Mouse (Mus musculus): ENCODE measurements around the gene Hnf1b. TPM values are rescaled to one million over a fixed set of nuclear protein-coding genes. Genes with fewer than 3 reads are reported as not detected.

Hnf1b gene
- polyA plus RNA-seq, 1 experiment from 2014 or later: 9.5 TPM

- ATAC-seq (ENCODE audit: borderline replicate concordance, extremely low read depth, low FRiP score, low TSS enrichment): no peak
Measured at GRCm38 (mm10) chr11:83881438-83881837, 31.6 kb downstream of the Hnf1b start.

DNA sequence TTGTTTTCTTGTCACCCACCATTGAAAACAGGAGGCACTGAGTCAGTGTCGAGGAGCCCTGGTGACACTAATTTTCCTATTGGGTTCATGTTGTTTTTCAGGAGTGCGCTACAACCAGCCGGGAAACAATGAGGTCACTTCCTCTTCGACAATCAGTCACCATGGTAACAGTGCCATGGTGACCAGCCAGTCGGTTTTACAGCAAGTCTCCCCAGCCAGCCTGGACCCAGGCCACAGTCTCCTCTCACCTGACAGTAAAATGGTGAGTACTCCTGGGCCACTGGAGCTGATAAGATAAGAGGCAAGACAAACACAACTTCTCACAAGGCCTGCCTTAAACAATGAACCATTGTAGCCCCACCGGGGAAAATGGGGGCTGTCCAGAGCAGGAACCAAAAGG lies 32.7 kb downstream of the Hnf1b start:
- H3K4me1 ChIP-seq: peaks cover 33% of the 10 kb centered on the region
- no peaks in the 10 kb centered on the region for H3K27me3 ChIP-seq
- H3K36me3 ChIP-seq: no peaks in the 10 kb centered on the region
- no peak overlapping the region for H3K9ac ChIP-seq
- 25% methylated on average over 6 of the region's 6 CpGs for WGBS
- no peak overlapping the region for H3K4me2 ChIP-seq
- no peak overlapping the region for H3K4me3 ChIP-seq
- peak overlapping the region; percentile 80 for H3K27ac ChIP-seq
- ATAC-seq (ENCODE audit: borderline replicate concordance, extremely low read depth, low FRiP score, low TSS enrichment): peak; percentile 75
- H3K9me3 ChIP-seq: no peaks in the 10 kb centered on the region

More at GRCm38 (mm10) chr11:83881438-83881837, 31.6 kb downstream of the Hnf1b start:
- WGBS: 68% methylated on average over 5 of the region's 5 CpGs
- peaks cover 38% of the 10 kb centered on the region for H3K4me1 ChIP-seq
- H3K4me3 ChIP-seq: no peak overlapping the region
- 0 out of 2 replicates have a peak overlapping the region, but pooled peaks have one; percentile 20 for H3K27ac ChIP-seq
- H3K4me2 ChIP-seq: no peak overlapping the region
- H3K9ac ChIP-seq: no peak overlapping the region
- no peaks in the 10 kb centered on the region for H3K36me3 ChIP-seq
- H3K9me3 ChIP-seq: no peaks in the 10 kb centered on the region
- no peaks in the 10 kb centered on the region for H3K27me3 ChIP-seq

DNA sequence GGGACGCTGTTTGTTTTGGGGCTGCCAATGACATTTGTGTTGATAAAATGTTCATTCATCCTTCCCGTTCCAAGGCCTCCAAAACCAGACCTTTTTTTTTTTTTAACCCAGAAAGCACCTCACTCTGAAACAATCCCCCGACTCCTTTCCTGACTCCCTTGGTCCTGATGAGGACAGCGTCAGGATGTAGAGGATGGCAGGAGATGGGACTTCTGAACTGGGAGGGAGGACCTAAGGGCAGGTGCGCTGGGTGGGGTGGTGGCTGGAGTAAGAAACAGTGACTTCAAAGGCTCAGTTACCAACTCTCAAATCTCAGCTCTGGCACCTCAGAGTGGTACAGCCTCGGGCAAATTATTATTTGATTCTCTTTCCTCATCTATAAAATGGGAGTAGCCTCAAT lies 33.2 kb downstream of the Hnf1b start:
- Histone ChIP-seq H3K4me2 (no peak overlapping the region), H3K9ac (no peak overlapping the region), H3K9me3 (no peaks in the 10 kb centered on the region), H3K27ac (peak overlapping the region; percentile 80), H3K4me3 (no peak overlapping the region), H3K27me3 (no peaks in the 10 kb centered on the region), H3K4me1 (peaks cover 28% of the 10 kb centered on the region), H3K36me3 (no peaks in the 10 kb centered on the region)
- WGBS: 33% methylated on average over 6 of the region's 6 CpGs
- no peak for ATAC-seq (ENCODE audit: borderline replicate concordance, extremely low read depth, low FRiP score, low TSS enrichment)

- H3K27me3 ChIP-seq: no peaks in the 10 kb centered on the region
- H3K9ac ChIP-seq: no peak overlapping the region
- H3K36me3 ChIP-seq: no peaks in the 10 kb centered on the region
- no peaks in the 10 kb centered on the region for H3K9me3 ChIP-seq
- H3K4me1 ChIP-seq: peaks cover 22% of the 10 kb centered on the region
- no peak overlapping the region for H3K4me3 ChIP-seq
- ATAC-seq (ENCODE audit: borderline replicate concordance, extremely low read depth, low FRiP score, low TSS enrichment): no peak
- 57% methylated on average over 9 of the region's 9 CpGs for WGBS
- H3K4me2 ChIP-seq: no peak overlapping the region
- peak overlapping the region; percentile 80 for H3K27ac ChIP-seq
Measured at GRCm38 (mm10) chr11:83883812-83884211, 33.9 kb downstream of the Hnf1b start.

DNA sequence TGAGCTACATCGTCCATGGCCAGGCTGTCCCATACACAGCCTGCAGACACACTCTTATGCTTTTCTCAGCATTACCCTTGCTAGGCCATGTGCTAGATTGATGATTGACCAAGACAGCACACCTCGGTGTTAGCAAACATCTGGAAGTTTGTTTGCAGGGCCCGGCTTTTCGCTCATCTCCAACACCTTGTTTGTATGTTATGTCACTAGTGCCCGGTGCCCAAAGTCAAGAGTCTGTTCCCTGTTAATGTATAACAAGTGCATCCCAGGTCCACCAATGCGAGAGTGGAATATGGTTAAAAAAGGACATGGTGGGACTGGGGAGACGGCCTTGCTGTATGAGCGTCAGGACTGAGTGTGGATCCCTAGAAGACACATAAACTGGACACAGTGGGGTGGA lies 35.3 kb downstream of the Hnf1b start:
- WGBS: 58% methylated on average over 8 of the region's 8 CpGs
- no peak overlapping the region for H3K4me2 ChIP-seq

DNA sequence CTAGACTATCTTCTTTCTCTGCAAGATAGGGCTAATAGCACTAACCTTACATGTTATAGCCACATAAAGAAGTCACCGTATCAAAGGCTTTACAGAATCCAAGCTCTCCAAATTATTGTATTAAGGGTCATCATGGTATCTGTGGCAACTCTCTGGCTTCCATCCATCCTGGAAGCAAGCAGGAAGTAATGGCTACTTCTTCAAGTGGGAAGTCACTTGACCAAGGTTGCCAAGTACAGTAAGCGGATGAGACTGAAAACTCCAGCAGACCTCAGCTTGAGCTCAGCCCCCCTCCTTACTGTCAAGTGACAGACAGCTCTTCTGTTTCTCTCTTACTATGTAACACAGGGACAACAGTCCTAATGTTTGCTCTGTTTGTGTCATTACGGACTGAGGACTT lies 36.9 kb downstream of the Hnf1b start:
- H3K27ac ChIP-seq: 0 out of 2 replicates have a peak overlapping the region, but pooled peaks have one; percentile 26
- H3K9me3 ChIP-seq: no peaks in the 10 kb centered on the region
- 0 out of 2 replicates have a peak, but pooled peaks cover 12% of the 10 kb centered on the region for H3K4me1 ChIP-seq
- H3K4me2 ChIP-seq: no peak overlapping the region
- no peaks in the 10 kb centered on the region for H3K27me3 ChIP-seq
- H3K4me3 ChIP-seq: no peak overlapping the region
- no peaks in the 10 kb centered on the region for H3K36me3 ChIP-seq
- H3K9ac ChIP-seq: no peak overlapping the region
- no peak for ATAC-seq (ENCODE audit: borderline replicate concordance, extremely low read depth, low FRiP score, low TSS enrichment)
- WGBS: 53% methylated on average over 3 of the region's 3 CpGs

More for the DNA sequence above, 35.3 kb downstream of the Hnf1b start:
- Histone ChIP-seq H3K27me3 (no peaks in the 10 kb centered on the region), H3K9ac (no peak overlapping the region), H3K4me1 (0 out of 2 replicates have a peak, but pooled peaks cover 12% of the 10 kb centered on the region), H3K9me3 (no peaks in the 10 kb centered on the region), H3K4me3 (no peak overlapping the region), H3K27ac (no peak overlapping the region), H3K36me3 (no peaks in the 10 kb centered on the region)
- no peak for ATAC-seq (ENCODE audit: borderline replicate concordance, extremely low read depth, low FRiP score, low TSS enrichment)

DNA sequence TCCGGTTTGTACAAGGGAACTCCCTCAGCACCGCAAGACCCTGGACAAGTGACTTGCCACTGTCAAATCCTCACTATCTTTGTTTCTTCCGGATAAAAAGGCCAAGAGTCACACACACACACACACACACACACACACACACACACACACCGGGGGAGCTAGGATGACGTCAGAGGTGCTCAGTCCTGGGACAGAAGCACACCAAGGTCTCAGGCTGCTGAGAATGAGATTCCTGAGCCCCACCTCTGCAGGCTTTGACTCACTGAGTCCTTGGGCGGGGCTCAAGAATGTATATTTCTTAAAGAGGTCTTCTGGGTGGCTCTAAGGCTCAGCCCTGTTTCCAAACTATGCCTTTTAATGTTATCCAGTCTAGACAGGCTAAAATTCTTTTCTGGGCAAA lies 41.5 kb downstream of the Hnf1b start:
- WGBS: 14% methylated on average over 6 of the region's 6 CpGs
- Histone ChIP-seq H3K27me3 (no peaks in the 10 kb centered on the region), H3K27ac (peak overlapping the region; percentile 77), H3K9ac (no peak overlapping the region), H3K4me3 (no peak overlapping the region), H3K36me3 (no peaks in the 10 kb centered on the region), H3K9me3 (no peaks in the 10 kb centered on the region), H3K4me1 (peaks cover 17% of the 10 kb centered on the region), H3K4me2 (no peak overlapping the region)
- ATAC-seq (ENCODE audit: borderline replicate concordance, extremely low read depth, low FRiP score, low TSS enrichment): peak; percentile 71

DNA sequence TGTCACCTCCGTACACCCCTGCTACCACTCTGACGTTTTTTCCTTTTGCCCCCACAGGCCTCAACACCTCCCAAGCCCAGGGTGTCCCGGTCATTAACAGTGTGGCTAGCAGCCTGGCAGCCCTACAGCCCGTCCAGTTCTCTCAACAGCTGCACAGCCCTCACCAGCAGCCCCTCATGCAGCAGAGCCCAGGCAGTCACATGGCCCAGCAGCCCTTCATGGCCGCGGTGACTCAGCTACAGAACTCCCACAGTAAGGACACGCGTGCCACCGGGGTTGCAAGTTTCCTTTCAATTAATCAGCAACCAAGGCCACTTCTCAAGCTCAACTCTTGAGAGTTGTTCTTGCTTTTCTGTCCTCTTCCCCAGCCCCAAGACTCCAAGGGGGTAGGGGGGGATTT lies 43.5 kb downstream of the Hnf1b start:
- 57% methylated on average over 9 of the region's 9 CpGs for WGBS
- Histone ChIP-seq H3K27ac (no peak overlapping the region), H3K27me3 (no peaks in the 10 kb centered on the region), H3K4me2 (no peak overlapping the region), H3K4me3 (no peak overlapping the region), H3K9me3 (no peaks in the 10 kb centered on the region), H3K36me3 (no peaks in the 10 kb centered on the region), H3K4me1 (peaks cover 16% of the 10 kb centered on the region), H3K9ac (no peak overlapping the region)
- ATAC-seq (ENCODE audit: borderline replicate concordance, extremely low read depth, low FRiP score, low TSS enrichment): no peak; the same call in 1 of the 2 replicates

DNA sequence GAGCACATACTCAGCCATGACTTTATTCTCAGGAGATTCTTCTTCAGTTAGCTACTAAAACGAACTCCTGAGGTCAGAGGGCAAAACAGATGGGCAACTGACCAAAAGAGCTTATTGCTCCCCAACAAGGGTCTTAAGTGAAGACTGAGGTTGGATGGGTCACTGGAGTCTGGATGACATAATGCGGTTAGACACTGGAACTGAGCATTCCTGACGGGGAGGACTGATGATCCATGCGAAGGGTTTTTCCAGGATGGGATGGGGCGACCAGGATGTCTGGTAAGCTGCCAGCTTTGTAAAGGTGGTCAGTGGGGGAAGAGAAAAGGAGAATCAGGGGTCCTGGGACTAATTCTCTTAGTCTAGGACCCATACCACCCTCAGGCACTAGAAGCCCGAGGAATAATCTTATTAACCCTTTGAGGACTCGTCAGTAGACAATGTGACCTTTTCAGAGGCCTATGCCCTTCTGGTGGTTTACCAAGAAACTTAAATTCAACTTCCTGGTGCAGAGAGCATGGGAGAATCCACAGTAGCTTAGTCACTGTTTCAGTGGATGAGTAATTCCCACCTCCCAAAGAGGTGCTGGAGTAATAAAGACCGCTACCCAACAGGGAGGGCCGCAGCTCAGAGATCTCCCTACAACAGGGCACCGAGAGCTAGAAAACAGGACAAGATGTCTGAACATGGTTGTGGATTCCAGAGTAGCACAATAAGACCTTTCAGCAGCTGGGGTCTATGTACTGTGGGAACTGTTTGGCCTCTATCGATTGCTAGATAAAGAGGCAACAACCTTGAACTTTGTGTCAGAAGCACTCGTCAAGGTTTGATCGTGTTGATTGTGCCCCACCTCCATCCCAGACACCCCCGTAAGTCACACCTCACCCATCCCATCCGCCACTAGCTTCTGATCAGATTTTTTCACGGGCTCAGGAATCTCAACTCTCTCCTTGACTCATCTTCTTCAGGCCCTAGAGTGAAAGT lies 46.9 kb downstream of the Hnf1b start:
- H3K4me3 ChIP-seq: no peak overlapping the region
- no peaks in the 10 kb centered on the region for H3K36me3 ChIP-seq
- H3K27ac ChIP-seq: no peak overlapping the region
- no peaks in the 10 kb centered on the region for H3K27me3 ChIP-seq
- H3K4me1 ChIP-seq: peaks cover 13% of the 10 kb centered on the region
- no peak overlapping the region for H3K9ac ChIP-seq
- ATAC-seq (ENCODE audit: borderline replicate concordance, extremely low read depth, low FRiP score, low TSS enrichment): no peak
- WGBS: 72% methylated on average over 16 of the region's 16 CpGs
- no peaks in the 10 kb centered on the region for H3K9me3 ChIP-seq
- no peak overlapping the region for H3K4me2 ChIP-seq

DNA sequence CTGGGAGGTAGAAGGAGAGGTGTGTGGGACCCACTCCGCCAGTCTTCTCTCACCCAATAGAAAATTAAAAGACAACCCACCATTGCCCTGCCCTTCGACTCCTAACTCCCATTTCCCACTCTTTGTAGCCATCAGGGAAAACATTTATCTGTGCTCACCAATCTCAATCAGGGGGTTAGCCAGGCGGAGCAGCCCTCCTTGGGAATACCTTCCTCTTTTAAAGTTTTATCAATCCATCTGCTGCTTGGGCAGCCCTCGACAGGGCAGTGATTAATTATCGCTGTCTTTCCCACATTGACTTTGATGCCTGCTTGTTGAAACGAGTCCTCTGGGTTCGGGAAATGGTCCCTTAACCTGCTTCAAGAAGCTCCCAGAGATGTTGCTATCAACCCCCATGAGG lies 47.7 kb downstream of the Hnf1b start:
- WGBS: 50% methylated on average over 7 of the region's 7 CpGs
- Histone ChIP-seq H3K36me3 (no peaks in the 10 kb centered on the region), H3K27ac (no peak overlapping the region), H3K27me3 (no peaks in the 10 kb centered on the region), H3K4me2 (no peak overlapping the region), H3K9me3 (no peaks in the 10 kb centered on the region), H3K4me1 (peaks cover 9% of the 10 kb centered on the region), H3K9ac (no peak overlapping the region), H3K4me3 (no peak overlapping the region)
- ATAC-seq (ENCODE audit: borderline replicate concordance, extremely low read depth, low FRiP score, low TSS enrichment): no peak

- Histone ChIP-seq H3K9me3 (no peaks in the 10 kb centered on the region), H3K9ac (no peak overlapping the region), H3K4me2 (no peak overlapping the region), H3K4me1 (0 out of 2 replicates have a peak, but pooled peaks cover 7% of the 10 kb centered on the region), H3K27me3 (no peaks in the 10 kb centered on the region), H3K27ac (no peak overlapping the region), H3K36me3 (no peaks in the 10 kb centered on the region), H3K4me3 (no peak overlapping the region)
- WGBS: 56% methylated on average over 3 of the region's 3 CpGs
- ATAC-seq (ENCODE audit: borderline replicate concordance, extremely low read depth, low FRiP score, low TSS enrichment): no peak
Measured at GRCm38 (mm10) chr11:83902812-83903211, 52.9 kb downstream of the Hnf1b start.

DNA sequence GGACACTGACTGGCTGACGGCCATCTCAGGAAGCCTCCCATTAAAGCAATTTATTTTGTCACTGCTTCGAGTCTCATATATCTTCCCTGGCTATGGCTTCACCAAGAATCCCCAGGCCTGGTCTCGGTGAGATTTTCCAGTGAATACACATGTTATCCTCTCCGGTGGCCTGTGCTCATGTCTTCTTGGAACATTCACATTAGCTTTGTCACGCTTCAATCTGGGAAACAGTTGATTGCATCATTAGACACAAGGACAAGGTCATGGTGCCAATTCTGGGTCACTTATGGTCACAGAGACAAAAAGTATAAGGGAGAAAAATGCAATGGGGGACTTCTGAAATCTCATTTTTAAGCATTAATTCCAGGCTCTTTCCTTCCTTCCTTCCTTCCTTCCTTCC lies 55.9 kb downstream of the Hnf1b start:
- H3K4me3 ChIP-seq: no peak overlapping the region
- H3K9me3 ChIP-seq: no peaks in the 10 kb centered on the region
- 0 out of 2 replicates have a peak, but pooled peaks cover 7% of the 10 kb centered on the region for H3K4me1 ChIP-seq
- ATAC-seq (ENCODE audit: borderline replicate concordance, extremely low read depth, low FRiP score, low TSS enrichment): no peak
- H3K4me2 ChIP-seq: no peak overlapping the region
- WGBS: 65% methylated on average over 5 of the region's 5 CpGs
- H3K27ac ChIP-seq: no peak overlapping the region
- no peak overlapping the region for H3K9ac ChIP-seq
- no peaks in the 10 kb centered on the region for H3K27me3 ChIP-seq
- H3K36me3 ChIP-seq: no peaks in the 10 kb centered on the region
